Mouse (Mus musculus) cerebellum, adult 9-10 months (tissue): ENCODE measurements around the gene Sstr4.
A peak's percentile ranks its signal among the peaks of the same experiment; 100 is the strongest.

Experiments
- DNase-seq: peaks from one replicate; pipeline ENCODE4 v3.0.0; 2022

The Sstr4 gene

GRCm38 (mm10) chr2:148396209-148396608 lies 1.1 kb downstream of the Sstr4 start:
- no peak for DNase-seq

DNA sequence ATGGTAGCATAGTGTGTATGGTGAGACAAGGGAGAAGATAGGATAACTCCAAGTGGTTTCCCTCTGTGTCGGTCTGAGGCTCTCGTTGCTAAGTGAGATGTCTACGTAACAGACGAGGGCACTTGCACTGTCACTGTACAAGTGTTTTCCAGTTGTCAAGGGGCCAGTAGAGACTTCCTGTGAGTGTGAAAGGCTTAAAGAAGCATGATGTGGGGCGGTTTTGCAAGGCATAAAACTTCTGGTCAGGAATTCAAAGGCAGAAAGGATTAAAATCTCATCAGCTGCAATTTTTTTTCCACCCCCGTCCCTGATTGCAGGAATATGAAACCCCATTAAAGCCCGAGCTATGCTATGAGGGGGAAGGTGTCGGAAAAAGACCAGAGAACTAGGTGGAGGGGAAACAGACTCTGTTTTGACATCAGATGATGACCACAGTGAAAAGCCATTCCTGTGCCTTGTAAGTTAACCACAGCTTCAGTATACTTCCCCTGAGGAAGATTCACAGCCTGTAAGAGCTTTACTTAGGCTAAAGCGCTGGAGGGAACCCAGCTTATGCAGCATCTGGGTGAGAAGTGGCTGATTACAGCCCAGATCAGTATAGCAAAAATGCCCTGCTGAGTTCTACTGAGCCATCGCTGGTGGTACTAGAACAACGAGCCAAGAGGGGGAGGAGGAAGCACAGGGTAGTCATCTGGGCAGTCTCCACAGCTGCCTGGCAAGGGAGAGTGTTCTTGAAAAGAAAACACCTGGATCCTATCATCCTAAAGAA lies 2.1 kb downstream of the Sstr4 start:
- DNase-seq: no peak

DNA sequence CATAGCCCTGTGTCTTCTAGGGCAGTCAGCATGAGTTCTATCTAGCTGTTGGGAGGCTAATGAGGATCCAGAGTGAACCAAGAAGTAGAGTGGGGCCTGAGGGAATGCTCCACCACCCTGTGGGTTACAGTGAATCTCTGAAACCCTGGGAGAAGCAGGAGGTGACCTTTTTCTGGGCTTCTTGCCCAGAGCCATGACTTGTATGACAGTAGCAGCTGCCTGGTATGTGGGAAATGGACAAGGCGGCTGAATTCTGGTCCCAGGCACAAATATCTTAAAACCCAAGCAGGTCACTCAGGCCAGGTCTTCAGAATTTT lies 2.6 kb downstream of the Sstr4 start:
- no peak for DNase-seq

GRCm38 (mm10) chr2:148398901-148399685 lies 3.9 kb downstream of the Sstr4 start:
- DNase-seq: no peak

GRCm38 (mm10) chr2:148402227-148402626 lies 7.1 kb downstream of the Sstr4 start:
- DNase-seq: no peak

DNA sequence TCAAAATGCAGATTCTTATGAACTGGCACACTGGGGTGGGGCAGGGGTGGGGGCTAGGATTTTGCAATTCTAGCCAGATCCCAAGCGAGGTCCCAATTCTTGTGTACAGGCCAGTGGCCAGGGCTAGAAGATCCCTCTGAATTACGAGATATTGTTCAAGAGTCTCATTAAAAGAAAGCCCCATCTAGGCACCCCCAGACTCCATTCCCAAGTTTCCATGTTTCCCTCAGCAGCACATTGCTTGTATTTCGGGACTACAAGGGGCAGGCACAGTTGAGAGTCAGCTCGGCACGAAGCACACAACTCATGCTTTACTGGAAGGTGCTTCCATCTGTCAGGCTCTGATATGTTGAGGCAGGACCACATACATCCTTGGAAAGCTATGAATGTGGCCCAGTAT lies 9.8 kb downstream of the Sstr4 start:
- DNase-seq: no peak

DNA sequence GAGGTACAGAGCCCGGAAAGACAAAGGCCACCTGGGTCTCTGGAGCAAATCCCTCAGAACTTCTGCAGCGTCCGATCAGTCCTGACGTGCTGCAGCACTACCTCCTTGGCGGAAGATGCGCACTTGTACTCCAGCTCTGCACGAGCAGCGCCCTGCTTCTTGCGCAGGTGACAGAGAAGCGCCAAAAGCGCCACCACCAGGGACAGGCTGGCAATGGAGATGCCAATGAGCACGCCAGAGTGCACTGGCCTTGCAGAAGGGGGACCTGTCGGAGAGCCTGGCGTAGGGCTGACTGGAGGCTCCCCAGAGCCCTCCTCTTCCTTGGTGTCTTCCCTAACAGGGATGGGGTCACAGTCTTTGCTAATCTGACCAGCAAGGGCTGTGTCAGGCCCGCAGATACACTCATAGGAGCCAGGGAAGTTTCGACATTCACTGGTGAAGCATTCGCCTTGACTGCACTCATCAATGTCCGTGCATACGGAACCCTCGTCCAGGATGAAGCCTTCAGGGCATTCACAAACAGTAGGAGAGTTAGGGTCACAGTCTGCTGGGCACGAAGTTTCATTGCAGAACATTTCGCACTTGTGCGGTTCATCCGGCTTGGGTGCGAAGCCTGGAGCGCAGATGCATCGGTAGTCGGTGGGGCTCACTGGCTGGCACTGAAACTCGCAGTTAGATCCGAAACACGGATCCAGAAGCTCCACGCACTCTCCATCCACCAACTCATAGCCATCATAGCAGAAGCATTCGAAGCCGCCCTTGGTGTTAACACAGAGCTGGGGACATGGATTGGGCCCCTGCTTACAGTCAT lies 11.2 kb downstream of the Sstr4 start:
- DNase-seq: no peak

DNA sequence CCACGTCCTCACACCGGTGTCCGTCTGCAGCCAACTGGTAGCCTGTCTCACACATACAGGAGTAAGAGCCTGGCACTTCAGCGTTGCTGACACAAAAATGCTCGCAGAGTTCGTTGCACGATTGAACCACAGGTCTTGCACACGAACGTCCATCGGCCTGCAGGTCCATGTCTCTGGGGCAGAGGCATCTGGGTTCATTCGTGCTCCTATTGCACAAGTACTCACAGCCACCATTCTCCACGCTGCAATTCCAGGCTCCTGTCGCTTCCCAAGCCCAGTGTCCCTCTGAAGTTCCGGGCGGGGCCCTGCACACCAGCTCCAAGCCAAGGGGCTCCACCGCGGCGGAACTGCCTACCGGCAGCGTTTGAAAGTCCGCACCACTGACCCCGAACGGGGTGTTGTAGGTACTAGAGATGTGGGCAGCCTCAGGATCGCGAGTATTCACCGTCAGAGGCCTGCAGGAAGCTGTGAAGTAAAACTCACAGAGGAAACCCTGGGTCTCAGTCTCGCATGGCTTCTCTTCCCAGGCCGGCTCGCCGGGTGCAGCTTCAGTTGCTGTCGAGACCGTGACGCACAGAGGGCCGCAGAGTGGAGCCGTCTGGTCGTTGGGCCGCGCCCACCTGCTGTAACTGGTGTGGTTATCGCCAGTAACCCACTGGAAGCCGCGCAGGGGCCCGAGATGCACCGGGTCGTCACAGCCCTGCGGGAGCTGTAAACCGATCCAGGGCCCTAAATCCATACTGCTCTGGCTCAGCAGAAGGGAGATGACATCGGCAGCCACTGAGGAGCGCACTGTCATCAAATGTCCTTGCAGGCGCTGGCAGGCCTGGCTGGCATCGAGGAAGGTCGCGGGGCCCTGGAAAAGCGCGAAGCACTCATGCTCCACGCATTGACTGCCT lies 12.1 kb downstream of the Sstr4 start:
- no peak for DNase-seq

DNA sequence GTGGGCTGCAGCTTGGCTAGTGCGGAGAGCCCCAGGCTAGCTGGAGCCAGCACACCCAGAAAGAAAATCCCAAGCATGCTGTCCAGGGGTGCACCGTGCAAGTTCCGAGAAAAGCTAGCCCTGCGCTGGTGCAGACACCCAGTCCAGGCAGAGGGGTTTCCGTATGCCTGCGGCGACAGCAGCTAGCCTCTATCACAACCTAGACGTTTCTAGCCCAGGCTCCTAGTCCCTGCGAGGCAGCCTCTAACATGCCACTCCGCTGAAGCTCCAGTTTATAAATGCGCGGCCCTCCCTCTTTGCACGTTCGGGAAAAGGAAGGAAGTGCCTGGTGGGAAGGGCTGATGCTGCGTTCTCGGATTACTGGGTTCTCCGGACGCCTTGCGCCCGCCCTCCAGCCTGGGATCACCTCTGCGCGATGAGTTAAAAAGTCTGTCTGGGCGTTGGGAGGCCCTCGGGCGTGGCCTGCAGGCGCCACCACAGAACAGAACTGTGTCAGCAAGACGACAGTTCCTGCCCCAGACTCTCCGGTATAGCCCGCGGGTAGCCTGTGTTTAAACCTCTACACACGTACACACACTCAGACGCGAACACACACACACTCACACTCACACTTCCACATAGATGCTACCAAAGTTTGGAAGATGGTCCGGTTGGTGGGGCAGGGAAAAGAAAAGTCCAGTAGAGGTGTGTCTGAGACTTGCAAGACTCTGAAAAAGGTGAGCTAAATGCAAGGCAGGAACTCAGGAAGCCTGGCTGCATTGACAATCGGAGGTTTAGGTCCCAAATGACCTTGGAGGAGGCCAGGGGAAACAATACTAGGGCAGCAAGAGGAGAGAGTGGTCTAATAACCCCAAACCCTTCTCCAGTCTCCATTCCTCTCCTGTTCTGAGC lies 13.0 kb downstream of the Sstr4 start, which contains the start of gene Thbd:
Gene Thbd, minus strand, starts transcription at position 319 of the 891 bp plus-strand sequence.
- DNase-seq: no peak

GRCm38 (mm10) chr2:148408761-148409120 lies 13.6 kb downstream of the Sstr4 start:
- no peak for DNase-seq

- DNase-seq: peak; percentile 7
These were observed 14.0 kb downstream of the Sstr4 start for GRCm38 (mm10) chr2:148409141-148409540.

DNA sequence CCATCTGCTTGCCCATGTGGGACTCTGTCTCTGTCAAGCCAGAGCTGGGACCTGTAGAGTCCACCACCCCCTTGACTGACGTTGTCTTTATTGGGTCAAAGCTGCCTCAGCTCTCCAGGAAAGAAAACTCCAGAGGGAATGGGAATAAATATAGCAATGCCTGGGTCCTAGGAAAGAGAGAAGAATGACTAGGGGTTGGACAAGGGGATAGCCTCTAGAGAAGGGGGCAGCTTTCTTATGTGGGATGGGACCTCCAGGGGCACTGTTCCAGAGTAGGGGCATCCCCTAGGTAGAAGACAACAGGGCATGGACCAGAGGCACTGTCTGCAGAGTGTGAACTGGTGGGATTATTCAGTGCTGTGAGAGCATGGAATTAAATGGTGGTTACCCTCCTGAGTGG lies 14.7 kb downstream of the Sstr4 start:
- no peak for DNase-seq

- DNase-seq: no peak
These were observed 24.0 kb downstream of the Sstr4 start for GRCm38 (mm10) chr2:148419151-148419550.

DNA sequence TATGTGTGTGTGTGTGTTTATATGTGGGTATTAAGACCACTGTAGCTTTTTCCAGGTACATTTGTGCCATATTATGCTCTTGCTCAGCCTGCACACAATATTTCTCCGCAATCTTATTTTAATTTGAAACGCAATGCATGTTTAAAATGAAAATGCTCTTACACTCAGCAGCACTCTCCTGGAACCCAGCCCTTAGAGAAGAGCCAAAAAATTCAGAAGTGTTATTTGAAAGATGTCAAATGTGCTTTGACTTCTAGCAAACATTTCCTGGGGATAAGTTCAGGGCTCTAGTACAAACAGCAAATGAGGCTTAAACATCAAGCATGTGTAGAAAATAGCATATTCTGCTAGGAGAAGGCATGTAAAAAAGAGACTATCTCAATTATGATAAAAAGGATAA lies 24.6 kb downstream of the Sstr4 start:
- no peak for DNase-seq

- no peak for DNase-seq
These were observed 26.0 kb downstream of the Sstr4 start for GRCm38 (mm10) chr2:148421112-148421511.

DNA sequence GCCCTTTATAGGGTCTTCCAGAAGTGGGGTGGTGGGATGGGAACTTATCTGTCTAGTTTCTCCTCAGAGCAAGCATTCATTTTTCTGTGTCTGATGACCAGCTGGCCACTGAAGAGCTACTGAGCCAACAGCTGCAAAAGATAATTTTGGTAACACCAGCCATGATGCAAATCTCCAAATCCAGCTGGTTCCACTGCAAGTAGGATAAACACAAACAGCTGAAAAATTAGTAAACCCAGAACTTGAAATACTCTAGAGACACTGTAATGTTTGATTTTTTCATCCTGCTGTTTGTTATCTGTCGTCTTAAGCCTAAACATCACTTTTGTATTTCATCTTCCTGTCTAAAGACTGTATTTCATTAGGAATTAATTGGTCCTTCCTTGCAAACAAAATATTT lies 26.6 kb downstream of the Sstr4 start:
- no peak for DNase-seq

DNA sequence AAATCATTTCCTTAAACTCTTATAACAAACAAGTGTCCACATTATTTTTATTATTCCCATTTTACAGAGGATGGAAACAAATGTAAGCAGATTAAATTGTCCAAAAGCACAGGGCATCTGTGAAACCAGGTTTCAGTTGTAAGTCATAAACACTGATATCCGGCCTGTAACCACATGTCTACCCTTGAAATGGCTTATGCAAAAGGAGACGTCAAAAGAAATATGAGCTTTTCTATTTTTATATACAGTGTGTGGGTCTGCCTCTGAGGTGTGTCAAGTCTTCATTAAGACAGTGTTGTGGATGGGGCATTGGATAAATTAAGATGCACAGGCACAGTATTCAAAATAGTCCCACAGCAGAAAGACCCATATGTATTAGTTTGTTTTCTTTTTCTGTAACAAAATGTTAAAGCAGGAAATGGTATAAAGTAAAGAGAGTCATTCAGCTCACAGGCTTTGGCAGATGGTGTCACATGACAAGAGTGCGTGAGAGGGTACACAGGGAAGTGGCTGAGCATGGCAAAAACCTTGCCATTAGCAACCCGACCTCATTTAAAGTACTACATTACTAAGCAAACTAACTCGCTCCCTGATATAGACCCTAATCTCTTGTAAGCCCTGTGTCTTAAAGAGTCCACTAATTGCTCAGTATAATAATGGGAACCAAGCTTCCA lies 30.7 kb downstream of the Sstr4 start:
- DNase-seq: no peak

- DNase-seq: no peak
These were observed 32.4 kb downstream of the Sstr4 start for GRCm38 (mm10) chr2:148427553-148427952.

GRCm38 (mm10) chr2:148428523-148428922 lies 33.4 kb downstream of the Sstr4 start:
- DNase-seq: no peak

GRCm38 (mm10) chr2:148429001-148429505 lies 33.9 kb downstream of the Sstr4 start:
- no peak for DNase-seq

DNA sequence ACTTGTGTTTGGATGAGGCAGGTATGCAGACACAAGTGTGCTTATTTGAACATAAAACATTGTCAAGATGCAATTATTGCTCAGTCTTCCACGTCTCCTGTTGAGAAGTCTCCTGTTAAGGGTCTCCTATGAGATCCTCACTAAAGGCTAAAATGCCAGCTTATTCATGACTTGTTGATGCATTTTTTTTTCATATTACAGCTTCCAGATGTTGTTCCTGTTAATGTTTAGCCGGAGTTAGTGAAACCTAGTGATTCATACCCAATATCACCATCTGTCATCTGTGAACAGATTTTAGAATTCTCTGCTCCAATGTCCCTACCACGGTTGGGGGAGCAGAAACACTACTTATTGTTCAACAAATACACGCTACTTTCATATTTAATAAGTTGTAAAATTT lies 35.8 kb downstream of the Sstr4 start:
- no peak for DNase-seq
